Mouse (Mus musculus) spleen, postnatal 10 days (tissue): ENCODE measurements around the gene Hoxd13.
A peak's percentile ranks its signal among the peaks of the same experiment; 100 is the strongest.

Experiments
- DNase-seq, 2 experiments: peaks; one replicate each; pipeline ENCODE4 v3.0.0; 2021 to 2022; ENCODE audit warnings: low spot score in 2 of 2

The Hoxd13 gene

GRCm38 (mm10) chr2:74694066-74694465 is 26.0 kb downstream of the Hoxd13 start:
- DNase-seq, result no peak

DNA sequence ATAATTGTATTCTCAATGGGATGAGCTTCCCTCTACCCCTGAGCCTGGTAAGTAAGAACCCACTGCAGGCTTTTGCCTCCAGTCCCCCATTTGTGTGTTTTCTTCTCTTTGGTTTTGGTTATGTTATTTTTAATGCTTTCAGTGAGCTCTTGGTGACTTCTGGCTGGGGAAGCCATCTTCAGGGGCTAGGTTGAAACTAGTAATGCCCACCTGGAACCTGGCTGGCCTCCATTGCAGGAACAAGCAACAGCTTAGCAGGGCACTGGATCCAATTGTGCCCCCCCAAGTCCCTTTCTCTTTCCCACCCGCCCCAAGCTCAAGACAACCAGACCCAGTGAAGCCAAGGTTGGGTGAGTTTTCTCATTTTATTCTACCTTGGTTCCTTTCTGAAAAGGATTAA is 27.3 kb downstream of the Hoxd13 start:
- no peak for DNase-seq

DNA sequence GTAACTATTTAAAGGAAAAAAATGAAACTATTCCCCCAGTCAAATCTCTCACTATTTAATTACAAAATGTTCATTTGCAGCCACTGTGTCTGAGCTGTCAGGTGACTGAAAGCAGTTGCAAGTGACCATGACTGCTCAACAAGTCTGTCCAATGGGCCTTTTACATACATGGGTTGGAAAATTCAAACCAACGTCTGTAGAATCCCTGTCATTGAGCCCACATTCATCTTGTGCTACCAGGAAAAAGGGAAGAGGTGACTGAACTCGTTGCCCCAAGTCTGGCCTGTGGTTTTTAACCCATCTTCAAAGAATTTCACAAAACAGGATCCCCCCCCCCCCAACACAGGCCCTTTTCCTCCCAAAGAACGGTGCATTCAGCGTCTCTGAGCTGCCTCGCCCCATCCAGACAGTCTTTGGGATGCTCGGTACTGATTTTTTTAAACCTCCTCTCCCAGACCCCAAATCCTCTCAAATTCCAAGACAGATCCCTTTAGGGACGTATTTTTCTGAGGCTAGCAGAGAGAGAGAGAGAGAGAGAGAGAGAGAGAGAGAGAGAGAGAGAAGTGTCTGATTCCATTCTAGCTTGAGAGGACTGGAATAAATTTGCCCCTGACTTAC is 27.8 kb downstream of the Hoxd13 start:
- DNase-seq, result no peak

DNA sequence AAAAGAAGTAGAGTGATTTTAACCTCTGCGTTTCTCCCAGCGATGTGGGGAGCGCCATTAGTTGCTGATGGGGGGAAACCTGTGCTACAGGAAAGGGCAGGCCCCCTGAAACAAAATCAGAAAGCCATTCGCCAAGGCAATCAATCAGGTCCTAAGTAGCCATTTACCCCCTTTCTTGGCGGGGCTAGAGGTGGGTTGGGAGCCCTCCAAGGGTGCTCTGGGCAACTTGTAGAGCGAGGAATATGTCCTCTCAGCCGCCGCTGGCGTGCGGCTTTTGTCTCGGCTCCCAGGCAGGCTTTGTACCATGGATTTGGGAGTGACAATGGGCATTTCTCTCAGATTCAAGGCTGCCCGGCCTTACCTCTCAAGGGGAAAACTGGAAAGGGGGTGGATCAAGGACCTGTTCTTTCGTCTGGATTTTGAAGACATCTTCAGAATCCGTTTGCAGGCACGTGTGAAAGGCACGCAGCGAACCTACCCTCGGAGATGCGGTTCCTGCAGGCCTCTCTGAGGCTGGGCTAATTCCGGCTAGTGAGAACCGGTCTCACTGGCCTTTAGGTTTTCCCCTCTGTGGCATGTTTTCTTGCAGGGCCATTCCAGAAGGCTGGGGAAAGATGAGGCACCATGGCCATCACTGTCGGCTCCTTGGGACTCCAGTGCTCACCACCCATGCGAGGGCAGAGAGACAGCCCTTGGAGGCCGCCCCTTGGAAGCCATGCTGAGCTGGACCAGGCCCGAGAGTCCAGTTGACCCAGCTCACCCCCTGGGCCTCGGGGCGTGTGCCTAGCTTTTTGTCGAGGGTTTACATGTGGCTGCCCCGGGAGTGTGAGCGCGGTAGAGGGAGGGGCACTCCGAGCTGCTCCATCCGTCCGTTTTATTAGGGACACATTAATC is 28.6 kb downstream of the Hoxd13 start:
- no peak for DNase-seq

- DNase-seq, result no peak
These were observed 29.5 kb downstream of the Hoxd13 start, which contains the start of gene Hoxd9 for GRCm38 (mm10) chr2:74697567-74698121. Gene Hoxd9, plus strand, starts transcription at chr2:74697727.

DNA sequence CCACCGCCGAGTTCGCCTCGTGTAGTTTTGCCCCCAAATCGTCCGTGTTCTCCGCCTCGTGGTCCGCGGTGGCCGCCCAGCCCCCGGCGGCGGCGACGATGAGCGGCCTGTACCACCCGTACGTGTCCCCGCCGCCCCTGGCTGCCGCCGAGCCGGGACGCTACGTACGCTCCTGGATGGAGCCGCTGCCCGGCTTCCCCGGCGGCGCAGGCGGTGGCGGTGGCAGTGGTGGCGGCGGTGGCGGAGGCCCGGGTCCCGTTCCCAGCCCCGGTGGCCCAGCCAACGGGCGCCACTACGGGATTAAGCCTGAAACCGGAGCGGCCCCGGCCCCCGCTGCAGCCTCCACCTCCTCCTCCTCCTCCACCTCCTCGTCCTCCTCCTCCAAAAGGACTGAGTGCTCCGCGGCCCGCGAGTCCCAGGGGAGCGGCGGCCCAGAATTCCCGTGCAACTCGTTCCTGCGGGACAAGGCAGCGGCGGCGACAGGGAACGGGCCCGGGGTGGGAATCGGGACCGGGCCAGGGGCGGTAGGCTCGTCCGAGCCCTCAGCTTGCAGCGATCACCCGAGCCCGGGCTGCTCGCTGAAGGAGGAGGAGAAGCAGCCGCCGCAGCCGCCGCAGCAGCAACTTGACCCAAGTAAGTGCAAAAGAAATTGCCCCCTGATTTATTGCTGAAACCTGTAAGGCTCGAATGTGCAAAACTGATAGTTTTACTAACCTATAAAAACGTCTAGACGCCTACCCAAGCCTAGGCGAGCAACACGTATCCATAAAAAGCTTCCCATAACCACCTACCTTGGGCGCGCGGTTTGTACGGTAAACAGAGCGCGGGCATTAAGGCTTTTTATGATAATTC is 30.3 kb downstream of the Hoxd13 start:
- no peak for DNase-seq

DNA sequence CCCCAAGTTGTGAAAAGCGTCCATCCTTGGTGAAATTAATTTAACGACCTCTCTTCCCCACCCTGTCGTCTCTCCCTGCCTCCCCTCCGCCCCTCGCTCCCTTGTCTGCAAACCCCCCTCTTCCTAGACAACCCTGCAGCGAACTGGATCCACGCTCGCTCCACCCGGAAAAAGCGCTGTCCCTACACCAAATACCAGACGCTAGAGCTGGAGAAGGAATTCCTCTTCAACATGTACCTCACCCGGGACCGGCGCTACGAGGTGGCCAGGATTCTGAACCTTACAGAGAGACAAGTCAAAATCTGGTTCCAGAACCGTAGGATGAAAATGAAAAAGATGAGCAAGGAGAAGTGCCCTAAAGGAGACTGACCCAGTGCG is 30.9 kb downstream of the Hoxd13 start:
- DNase-seq, result no peak

GRCm38 (mm10) chr2:74699664-74700545 is 31.8 kb downstream of the Hoxd13 start:
- no peak for DNase-seq

DNA sequence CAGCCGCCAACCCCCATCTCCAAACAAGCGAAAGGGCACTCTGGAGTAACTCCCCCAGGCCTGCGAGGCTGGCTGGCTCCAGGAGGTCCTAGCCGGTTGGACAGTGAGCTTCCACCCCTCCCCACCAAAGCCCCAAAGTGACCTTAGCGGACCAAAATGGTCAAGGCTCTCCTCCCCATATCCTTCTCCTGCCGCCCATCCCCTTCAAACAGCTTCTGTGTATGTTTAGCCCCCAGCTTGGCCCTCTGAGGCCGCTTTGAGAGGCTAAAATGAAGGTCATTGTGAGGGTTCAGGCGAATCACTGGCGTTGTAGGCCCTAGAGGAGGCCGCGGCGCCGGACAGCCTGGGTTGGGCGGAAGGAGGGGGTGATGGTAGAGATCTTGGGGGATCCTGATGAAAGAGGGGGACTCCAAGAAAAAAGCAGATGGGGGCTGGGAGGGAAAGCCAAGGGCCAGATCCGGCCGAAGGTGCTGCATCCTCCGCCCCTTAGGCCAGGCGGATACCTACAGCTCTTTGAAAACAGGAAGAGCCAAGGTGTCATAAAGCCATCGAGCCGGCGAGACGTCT is 32.5 kb downstream of the Hoxd13 start:
- no peak for DNase-seq

DNA sequence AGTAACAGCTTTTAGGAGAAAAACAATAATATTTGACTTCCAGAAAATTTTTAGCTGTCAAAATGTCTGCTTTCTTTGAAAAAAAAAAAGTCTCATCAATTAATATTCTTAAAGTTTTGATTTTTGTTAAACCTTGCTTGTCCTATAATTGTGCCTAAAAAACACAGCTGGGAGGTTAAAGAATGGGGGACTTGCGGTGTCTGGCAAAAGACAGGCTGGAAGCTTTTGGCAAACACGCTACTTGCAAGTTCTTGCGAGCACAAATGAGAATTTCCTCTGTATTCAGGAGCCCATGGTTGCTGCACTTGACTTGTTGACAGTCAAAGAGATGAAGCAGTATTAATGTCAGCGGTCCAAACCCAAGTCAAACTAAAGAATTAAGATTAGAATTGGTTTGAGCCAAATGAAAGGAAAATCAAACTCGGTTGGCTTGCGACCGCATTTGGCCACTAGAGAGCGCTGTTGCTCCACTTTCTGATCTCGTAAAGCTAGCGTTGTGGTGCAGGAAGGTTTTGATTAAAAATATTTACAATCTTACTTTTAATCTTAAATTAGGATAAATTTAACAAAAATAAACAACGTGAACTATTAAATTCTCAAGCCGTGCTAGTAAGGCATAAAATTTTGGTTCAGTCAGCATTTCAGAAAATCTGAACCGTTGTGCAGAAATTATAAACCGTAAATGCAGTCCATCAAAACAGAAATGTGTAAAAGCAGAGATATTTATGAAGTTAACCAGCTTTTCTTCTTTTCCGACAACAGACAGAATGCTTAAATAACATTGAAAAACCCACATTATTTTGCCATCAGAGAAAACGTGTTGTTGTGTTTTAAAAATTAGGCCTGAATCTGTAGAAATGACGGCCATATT is 34.1 kb downstream of the Hoxd13 start:
- DNase-seq, result peak; percentile 44 to 77

DNA sequence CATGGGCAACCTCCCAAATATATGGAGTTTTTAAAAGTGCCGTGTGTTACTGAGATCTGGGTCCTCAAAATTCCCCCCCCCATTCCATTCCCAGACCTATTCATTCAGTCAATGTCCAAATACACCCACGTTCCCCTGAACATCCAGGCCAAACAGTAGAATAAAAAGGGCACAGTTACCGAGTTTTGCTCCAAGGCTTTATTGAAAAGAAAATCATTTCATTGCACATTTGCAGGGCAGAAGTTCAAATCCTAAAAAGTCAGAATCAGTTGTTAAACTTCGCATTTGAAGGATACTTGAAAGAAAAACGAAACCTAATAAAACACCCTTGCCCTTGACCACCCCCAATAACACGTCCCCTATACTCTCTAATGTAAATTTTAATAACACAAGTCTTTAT is 34.7 kb downstream of the Hoxd13 start:
- no peak for DNase-seq

DNA sequence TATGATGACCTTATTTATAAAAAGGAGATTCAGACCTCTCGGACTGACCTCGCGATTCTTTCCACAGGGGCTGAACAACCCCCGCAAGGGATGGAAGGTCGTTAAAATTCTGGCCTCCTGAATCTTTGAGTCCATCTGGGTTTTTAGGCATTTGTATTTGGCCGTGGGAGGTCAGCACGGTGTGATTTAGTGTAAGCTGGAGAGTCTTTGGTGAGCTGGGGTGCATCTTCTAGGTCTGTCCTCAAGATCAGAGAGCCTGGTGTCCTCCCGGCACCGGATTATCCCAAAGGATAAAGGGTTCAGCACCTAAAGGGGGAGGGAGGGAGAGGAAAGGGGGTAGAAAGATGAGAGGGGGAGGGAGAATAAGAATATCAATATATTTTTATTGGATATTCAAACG is 35.2 kb downstream of the Hoxd13 start:
- no peak for DNase-seq

- no peak for DNase-seq
These were observed 35.7 kb downstream of the Hoxd13 start for GRCm38 (mm10) chr2:74703720-74704392.

DNA sequence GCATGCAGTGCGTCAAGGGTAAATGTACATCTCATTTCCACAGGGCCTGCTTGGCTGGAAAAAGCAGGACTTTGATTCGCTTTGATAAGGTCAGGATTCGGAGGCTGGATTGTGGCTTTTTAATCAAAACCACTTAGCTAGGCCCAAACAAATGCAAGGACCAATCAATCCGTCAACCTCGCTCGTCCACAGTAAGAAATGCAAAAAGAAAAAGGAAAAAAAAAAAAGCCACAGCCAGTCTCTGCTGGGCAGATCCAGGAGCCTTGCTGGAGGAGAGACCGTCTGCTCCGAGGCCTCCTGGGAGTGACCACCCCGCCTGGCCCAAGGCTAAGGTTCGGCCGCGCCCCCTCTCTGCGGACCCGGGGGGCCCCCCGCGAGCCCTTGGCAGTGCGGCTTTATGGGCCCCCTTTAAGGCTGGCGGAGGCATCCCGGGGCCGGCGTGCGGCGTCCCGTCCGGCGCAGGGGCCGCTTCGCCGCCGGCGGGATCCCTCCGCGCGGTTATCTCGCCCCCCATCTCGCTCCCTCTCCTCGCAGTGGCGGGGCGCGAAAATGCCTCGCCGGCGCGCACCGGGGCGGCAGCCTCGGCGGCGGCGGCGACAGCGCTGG is 36.4 kb downstream of the Hoxd13 start, which contains the start of gene Hoxd8:
TSS of gene Hoxd8 (plus strand) at position 223 of the 606 bp plus-strand sequence.
- no peak for DNase-seq

DNA sequence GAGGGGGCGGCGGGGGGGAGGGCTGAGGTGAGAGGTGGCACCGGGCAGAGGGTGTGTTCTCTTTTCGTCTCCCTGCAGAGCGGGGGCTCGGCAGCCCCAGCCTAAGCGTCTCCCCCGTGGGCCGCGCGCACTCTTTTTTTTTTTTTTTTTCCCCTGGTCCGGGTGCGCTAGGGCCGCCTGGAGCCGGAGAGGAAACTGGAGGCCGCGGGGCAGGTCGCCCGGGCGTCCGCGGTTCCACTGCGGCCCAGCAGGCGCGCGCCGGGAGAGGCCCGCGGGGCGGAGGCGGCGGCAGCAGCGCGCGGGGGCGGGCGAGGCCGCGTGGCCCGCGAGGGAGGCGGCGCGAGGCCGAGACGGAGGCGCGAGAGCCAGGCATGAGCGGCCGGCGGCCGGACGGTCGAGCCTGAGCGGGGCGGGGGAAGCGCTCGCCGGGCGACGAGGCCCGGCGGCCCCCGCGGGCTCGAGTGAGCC is 36.9 kb downstream of the Hoxd13 start:
- no peak for DNase-seq

- no peak for DNase-seq
These were observed 37.5 kb downstream of the Hoxd13 start for GRCm38 (mm10) chr2:74705467-74706089.

- DNase-seq, result no peak
These were observed 38.4 kb downstream of the Hoxd13 start for GRCm38 (mm10) chr2:74706393-74706960.

GRCm38 (mm10) chr2:74707599-74707998 is 39.5 kb downstream of the Hoxd13 start:
- DNase-seq, result no peak
